Mouse (Mus musculus): ENCODE data around the gene 3110082I17Rik. TPM values are rescaled to one million over a fixed set of nuclear protein-coding genes. Genes with fewer than 3 reads are reported as not detected.

The 3110082I17Rik gene
- polyA plus RNA-seq, 1 experiment: 4.8 TPM

DNA sequence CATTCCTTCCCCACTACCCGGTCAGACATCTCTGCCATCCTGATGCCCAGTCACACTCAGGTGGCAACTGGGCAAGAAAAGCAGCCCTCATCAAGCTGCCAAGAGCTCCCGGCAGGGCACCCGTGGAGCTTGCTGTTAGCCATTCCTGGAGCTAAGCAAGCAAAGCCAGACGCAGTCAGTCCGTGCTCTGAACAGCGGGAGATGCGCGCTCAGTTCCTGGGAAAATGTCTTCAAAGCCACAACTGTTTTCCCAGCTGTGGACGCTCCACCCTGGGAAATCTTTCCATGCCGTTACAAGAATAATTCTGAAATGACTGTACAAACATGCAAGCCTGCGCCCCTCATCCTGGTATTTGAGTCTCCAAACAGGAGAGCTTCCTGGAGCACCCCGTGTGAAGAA lies 17.9 kb downstream of the 3110082I17Rik start:
- Histone ChIP-seq H3K27ac (ENCODE audit: insufficient read depth, low read depth, low read length) (no peak overlapping the region), H3K36me3 (ENCODE audit: control insufficient read depth, insufficient read depth, low read length) (no peaks in the 10 kb centered on the region), H3K27me3 (replicated peaks; ENCODE audit: control insufficient read depth, insufficient read depth, low read length) (no peaks in the 10 kb centered on the region), H3K4me1 (ENCODE audit: control insufficient read depth, insufficient read depth, low read length) (no peaks in the 10 kb centered on the region), H3K4me3 (ENCODE audit: insufficient read depth, low read depth, low read length) (no peak overlapping the region)
- DNase-seq: no peak
- TF ChIP-seq POLR2A (IDR thresholded peaks at IDR 0.05; ENCODE audit: low read depth, low read length) (no peak), CTCF (conservative IDR thresholded peaks at IDR 0.05; ENCODE audit: insufficient read depth, insufficient read length, low read depth, low read length) (no peak)
- 68% methylated on average over 12 of the region's 12 CpGs for WGBS

- WGBS: 97% methylated on average over 2 of the region's 2 CpGs
- no peaks in the 10 kb centered on the region for H3K27me3 ChIP-seq (replicated peaks; ENCODE audit: control insufficient read depth, insufficient read depth, low read length)
- H3K36me3 ChIP-seq (ENCODE audit: control insufficient read depth, insufficient read depth, low read length): no peaks in the 10 kb centered on the region
- no peaks in the 10 kb centered on the region for H3K4me1 ChIP-seq (ENCODE audit: control insufficient read depth, insufficient read depth, low read length)
- no peak overlapping the region for H3K27ac ChIP-seq (ENCODE audit: insufficient read depth, low read depth, low read length)
- no peak overlapping the region for H3K4me3 ChIP-seq (ENCODE audit: insufficient read depth, low read depth, low read length)
- TF ChIP-seq POLR2A (IDR thresholded peaks at IDR 0.05; ENCODE audit: low read depth, low read length) (no peak), CTCF (conservative IDR thresholded peaks at IDR 0.05; ENCODE audit: insufficient read depth, insufficient read length, low read depth, low read length) (no peak)
- no peak for DNase-seq
Measured at GRCm38 (mm10) chr5:139441726-139442018, 18.7 kb downstream of the 3110082I17Rik start.

GRCm38 (mm10) chr5:139440926-139441725 lies 19.2 kb downstream of the 3110082I17Rik start:
- 91% methylated on average over 11 of the region's 11 CpGs for WGBS
- Histone ChIP-seq H3K27ac (ENCODE audit: insufficient read depth, low read depth, low read length) (no peak overlapping the region), H3K27me3 (replicated peaks; ENCODE audit: control insufficient read depth, insufficient read depth, low read length) (no peaks in the 10 kb centered on the region), H3K4me1 (ENCODE audit: control insufficient read depth, insufficient read depth, low read length) (no peaks in the 10 kb centered on the region), H3K36me3 (ENCODE audit: control insufficient read depth, insufficient read depth, low read length) (no peaks in the 10 kb centered on the region), H3K4me3 (ENCODE audit: insufficient read depth, low read depth, low read length) (no peak overlapping the region)
- TF ChIP-seq CTCF (conservative IDR thresholded peaks at IDR 0.05; ENCODE audit: insufficient read depth, insufficient read length, low read depth, low read length) (no peak), POLR2A (IDR thresholded peaks at IDR 0.05; ENCODE audit: low read depth, low read length) (no peak)
- DNase-seq: no peak

- H3K27me3 ChIP-seq (replicated peaks; ENCODE audit: control insufficient read depth, insufficient read depth, low read length): no peaks in the 10 kb centered on the region
- no peak overlapping the region for H3K27ac ChIP-seq (ENCODE audit: insufficient read depth, low read depth, low read length)
- no peaks in the 10 kb centered on the region for H3K4me1 ChIP-seq (ENCODE audit: control insufficient read depth, insufficient read depth, low read length)
- no peaks in the 10 kb centered on the region for H3K36me3 ChIP-seq (ENCODE audit: control insufficient read depth, insufficient read depth, low read length)
- WGBS: 76% methylated on average over 5 of the region's 5 CpGs
- TF ChIP-seq POLR2A (IDR thresholded peaks at IDR 0.05; ENCODE audit: low read depth, low read length): no peak
- TF ChIP-seq CTCF (conservative IDR thresholded peaks at IDR 0.05; ENCODE audit: insufficient read depth, insufficient read length, low read depth, low read length): no peak
- no peak overlapping the region for H3K4me3 ChIP-seq (ENCODE audit: insufficient read depth, low read depth, low read length)
- no peak for DNase-seq
Measured at GRCm38 (mm10) chr5:139440451-139440850, 19.9 kb downstream of the 3110082I17Rik start.

DNA sequence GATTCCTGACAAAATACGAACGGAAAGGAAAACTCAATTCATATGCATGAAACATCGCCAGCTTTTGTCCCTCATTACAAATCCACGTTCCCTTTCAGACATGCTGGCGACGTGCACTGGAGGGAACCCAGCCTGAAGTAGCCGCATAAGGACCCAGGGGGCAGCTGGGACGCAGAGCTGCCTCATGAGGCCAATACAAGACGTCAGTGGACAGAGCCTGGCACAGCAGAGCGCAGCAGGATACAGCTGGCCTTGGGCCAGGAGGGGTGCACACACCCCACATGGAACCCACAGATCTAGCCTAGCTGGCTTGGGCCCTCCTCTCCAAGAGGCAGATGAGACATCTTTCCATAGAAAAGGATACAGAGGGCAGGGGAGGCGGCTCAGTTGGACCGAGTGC lies 21.9 kb downstream of the 3110082I17Rik start:
- no peak overlapping the region for H3K27ac ChIP-seq (ENCODE audit: insufficient read depth, low read depth, low read length)
- TF ChIP-seq POLR2A (IDR thresholded peaks at IDR 0.05; ENCODE audit: low read depth, low read length) (no peak), CTCF (conservative IDR thresholded peaks at IDR 0.05; ENCODE audit: insufficient read depth, insufficient read length, low read depth, low read length) (no peak)
- H3K4me3 ChIP-seq (ENCODE audit: insufficient read depth, low read depth, low read length): no peak overlapping the region
- 86% methylated on average over 12 of the region's 12 CpGs for WGBS
- no peaks in the 10 kb centered on the region for H3K36me3 ChIP-seq (ENCODE audit: control insufficient read depth, insufficient read depth, low read length)
- no peaks in the 10 kb centered on the region for H3K27me3 ChIP-seq (replicated peaks; ENCODE audit: control insufficient read depth, insufficient read depth, low read length)
- no peak for DNase-seq
- no peaks in the 10 kb centered on the region for H3K4me1 ChIP-seq (ENCODE audit: control insufficient read depth, insufficient read depth, low read length)

DNA sequence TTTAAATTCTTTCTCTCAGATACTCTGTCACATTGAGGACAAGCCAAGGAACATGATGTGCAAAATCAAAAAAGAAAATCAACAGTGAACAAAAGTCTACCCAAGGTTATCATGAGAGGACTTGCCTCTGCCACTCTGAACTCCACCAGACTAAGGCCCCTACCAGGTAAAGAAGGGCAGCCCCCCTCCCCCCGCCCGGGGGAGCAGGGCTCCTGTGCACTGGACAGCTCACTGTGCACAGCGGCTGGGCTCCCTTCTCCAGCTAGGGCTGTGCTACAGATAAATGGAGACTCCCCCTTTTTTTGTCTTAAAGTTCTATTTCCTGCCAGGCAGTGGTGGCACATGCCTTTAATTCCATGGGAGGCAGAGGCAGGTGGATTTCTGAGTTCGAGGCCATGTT lies 22.6 kb downstream of the 3110082I17Rik start:
- no peak for DNase-seq
- WGBS: 90% methylated on average over 4 of the region's 4 CpGs
- H3K4me1 ChIP-seq (ENCODE audit: control insufficient read depth, insufficient read depth, low read length): no peaks in the 10 kb centered on the region
- TF ChIP-seq POLR2A (IDR thresholded peaks at IDR 0.05; ENCODE audit: low read depth, low read length): no peak
- no peak for TF ChIP-seq CTCF (conservative IDR thresholded peaks at IDR 0.05; ENCODE audit: insufficient read depth, insufficient read length, low read depth, low read length)
- no peak overlapping the region for H3K27ac ChIP-seq (ENCODE audit: insufficient read depth, low read depth, low read length)
- H3K36me3 ChIP-seq (ENCODE audit: control insufficient read depth, insufficient read depth, low read length): no peaks in the 10 kb centered on the region
- no peaks in the 10 kb centered on the region for H3K27me3 ChIP-seq (replicated peaks; ENCODE audit: control insufficient read depth, insufficient read depth, low read length)
- H3K4me3 ChIP-seq (ENCODE audit: insufficient read depth, low read depth, low read length): no peak overlapping the region

- TF ChIP-seq CTCF (conservative IDR thresholded peaks at IDR 0.05; ENCODE audit: insufficient read depth, insufficient read length, low read depth, low read length) (no peak), POLR2A (IDR thresholded peaks at IDR 0.05; ENCODE audit: low read depth, low read length) (no peak)
- DNase-seq: no peak
- H3K4me1 ChIP-seq (ENCODE audit: control insufficient read depth, insufficient read depth, low read length): peaks cover 3% of the 10 kb centered on the region; the same call in 1 of the 2 replicates
- WGBS: 50% methylated on average over 8 of the region's 8 CpGs
- no peaks in the 10 kb centered on the region for H3K36me3 ChIP-seq (ENCODE audit: control insufficient read depth, insufficient read depth, low read length)
- H3K4me3 ChIP-seq (ENCODE audit: insufficient read depth, low read depth, low read length): no peak overlapping the region
- no peak overlapping the region for H3K27ac ChIP-seq (ENCODE audit: insufficient read depth, low read depth, low read length)
- H3K27me3 ChIP-seq (replicated peaks; ENCODE audit: control insufficient read depth, insufficient read depth, low read length): no peaks in the 10 kb centered on the region
Measured at GRCm38 (mm10) chr5:139434940-139435339, 25.4 kb downstream of the 3110082I17Rik start.
